Mouse (Mus musculus): ENCODE data around the gene Cetn3.

DNA sequence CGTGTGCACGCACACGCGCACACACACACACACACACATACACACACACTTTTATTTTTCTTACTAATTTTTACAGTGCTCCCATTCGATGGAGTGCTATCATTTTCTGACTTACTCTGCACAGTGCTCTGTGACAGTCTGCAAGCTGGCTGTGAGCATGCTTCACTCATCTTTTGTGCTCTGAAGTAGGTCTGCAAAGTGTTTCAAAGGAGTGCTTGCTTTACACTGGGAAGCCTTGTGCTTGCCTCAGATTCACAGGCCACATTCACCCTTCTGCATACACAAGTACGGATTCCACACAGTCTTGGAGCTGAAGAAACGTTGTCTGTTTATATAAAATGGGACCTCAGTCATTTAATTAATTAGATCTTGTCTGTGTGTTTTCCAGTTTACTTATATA is 49.0 kb downstream of the Cetn3 start:
- TF ChIP-seq CTCF (conservative IDR thresholded peaks at IDR 0.05 in 1 of 2, IDR thresholded peaks at IDR 0.05 in 1 of 2; ENCODE audit: low read depth in 2 of 2, low read length in 2 of 2) (no peak), SMC3 (IDR thresholded peaks at IDR 0.05; ENCODE audit: low read depth, low read length) (no peak), MAX (IDR thresholded peaks at IDR 0.05; ENCODE audit: low read length) (no peak), POLR2A (IDR thresholded peaks at IDR 0.05; ENCODE audit: low read depth, low read length) (no peak), ZC3H11A (IDR thresholded peaks at IDR 0.05; ENCODE audit: low read depth, low read length) (no peak), RAD21 (IDR thresholded peaks at IDR 0.05; ENCODE audit: low read depth, low read length) (no peak), EP300 (IDR thresholded peaks at IDR 0.05; ENCODE audit: low read length) (no peak)
